Mouse (Mus musculus): ENCODE results near the gene Cyp11a1.

- TF ChIP-seq CTCF (IDR thresholded peaks at IDR 0.05; ENCODE audit: low read depth, low read length) (no peak), POLR2A (IDR thresholded peaks at IDR 0.05; ENCODE audit: insufficient read depth, low read length) (no peak), EP300 (IDR thresholded peaks at IDR 0.05; ENCODE audit: insufficient read depth, low read depth, low read length) (no peak)
Measured at GRCm38 (mm10) chr9:58031895-58032294, 25.7 kb downstream of the Cyp11a1 start.
